Mouse (Mus musculus): ENCODE data around the gene S100a13. TPM values are rescaled to one million over a fixed set of nuclear protein-coding genes. Genes with fewer than 3 reads are reported as not detected.

Gene S100a13
- polyA plus RNA-seq, 1 experiment from 2014 or later: 43.4 TPM

- H3K36me3 ChIP-seq (ENCODE audit: insufficient read depth, low read length): no peaks in the 10 kb centered on the region
- peak overlapping the region; percentile 30 for H3K4me3 ChIP-seq (ENCODE audit: low read length)
- H3K27me3 ChIP-seq (ENCODE audit: insufficient read depth, low read length): no peaks in the 10 kb centered on the region
- ATAC-seq (ENCODE audit: low FRiP score, low TSS enrichment): peak; percentile 29; the same call in 1 of the 2 replicates
- 27% methylated on average over 4 of the region's 4 CpGs for WGBS
- H3K9ac ChIP-seq (replicated peaks; ENCODE audit: low read length): peak overlapping the region; percentile 63
- peaks cover 36% of the 10 kb centered on the region for H3K4me1 ChIP-seq (ENCODE audit: insufficient read depth, low read length)
- H3K9me3 ChIP-seq (ENCODE audit: low read length): no peaks in the 10 kb centered on the region
- peak overlapping the region; percentile 78 for H3K27ac ChIP-seq (ENCODE audit: low read length)
- H3K4me2 ChIP-seq (replicated peaks; ENCODE audit: low read depth, low read length): peak overlapping the region; percentile 43
Observed at GRCm38 (mm10) chr3:90540904-90541303, 26.7 kb downstream of the S100a13 start.

GRCm38 (mm10) chr3:90549676-90550420, 35.6 kb downstream of the S100a13 start:
- ATAC-seq (ENCODE audit: low FRiP score, low TSS enrichment): 0 out of 2 replicates have a peak, but pooled peaks have one; percentile 19
- H3K36me3 ChIP-seq (ENCODE audit: insufficient read depth, low read length): no peaks in the 10 kb centered on the region
- H3K4me3 ChIP-seq (ENCODE audit: low read length): no peak overlapping the region
- no peaks in the 10 kb centered on the region for H3K9me3 ChIP-seq (ENCODE audit: low read length)
- no peaks in the 10 kb centered on the region for H3K27me3 ChIP-seq (ENCODE audit: insufficient read depth, low read length)
- H3K27ac ChIP-seq (ENCODE audit: low read length): no peak overlapping the region
- 27% methylated on average over 5 of the region's 5 CpGs for WGBS
- no peak overlapping the region for H3K4me2 ChIP-seq (replicated peaks; ENCODE audit: low read depth, low read length)
- H3K9ac ChIP-seq (replicated peaks; ENCODE audit: low read length): no peak overlapping the region
- H3K4me1 ChIP-seq (ENCODE audit: insufficient read depth, low read length): peaks cover 9% of the 10 kb centered on the region; the same call in 1 of the 2 replicates

- Histone ChIP-seq H3K27ac (ENCODE audit: low read length) (no peak overlapping the region), H3K4me2 (replicated peaks; ENCODE audit: low read depth, low read length) (no peak overlapping the region), H3K36me3 (ENCODE audit: insufficient read depth, low read length) (no peaks in the 10 kb centered on the region), H3K9ac (replicated peaks; ENCODE audit: low read length) (no peak overlapping the region), H3K4me3 (ENCODE audit: low read length) (no peak overlapping the region), H3K9me3 (ENCODE audit: low read length) (no peaks in the 10 kb centered on the region), H3K27me3 (ENCODE audit: insufficient read depth, low read length) (no peaks in the 10 kb centered on the region), H3K4me1 (ENCODE audit: insufficient read depth, low read length) (peaks cover 9% of the 10 kb centered on the region; the same call in 1 of the 2 replicates)
- 74% methylated on average over 2 of the region's 2 CpGs for WGBS
- ATAC-seq (ENCODE audit: low FRiP score, low TSS enrichment): no peak
Observed at GRCm38 (mm10) chr3:90550421-90550790, 36.2 kb downstream of the S100a13 start.

- Histone ChIP-seq H3K27me3 (ENCODE audit: insufficient read depth, low read length) (no peaks in the 10 kb centered on the region), H3K9me3 (ENCODE audit: low read length) (no peaks in the 10 kb centered on the region), H3K27ac (ENCODE audit: low read length) (no peak overlapping the region), H3K4me2 (replicated peaks; ENCODE audit: low read depth, low read length) (no peak overlapping the region), H3K4me1 (ENCODE audit: insufficient read depth, low read length) (peaks cover 9% of the 10 kb centered on the region; the same call in 1 of the 2 replicates), H3K36me3 (ENCODE audit: insufficient read depth, low read length) (no peaks in the 10 kb centered on the region), H3K9ac (replicated peaks; ENCODE audit: low read length) (no peak overlapping the region), H3K4me3 (ENCODE audit: low read length) (no peak overlapping the region)
- 65% methylated on average over 2 of the region's 2 CpGs for WGBS
- no peak for ATAC-seq (ENCODE audit: low FRiP score, low TSS enrichment)
Observed at GRCm38 (mm10) chr3:90552231-90552630, 38.0 kb downstream of the S100a13 start.

- Histone ChIP-seq H3K27me3 (ENCODE audit: insufficient read depth, low read length) (no peaks in the 10 kb centered on the region), H3K9ac (replicated peaks; ENCODE audit: low read length) (no peak overlapping the region), H3K4me1 (ENCODE audit: insufficient read depth, low read length) (no peaks in the 10 kb centered on the region), H3K27ac (ENCODE audit: low read length) (no peak overlapping the region), H3K4me3 (ENCODE audit: low read length) (no peak overlapping the region), H3K9me3 (ENCODE audit: low read length) (no peaks in the 10 kb centered on the region), H3K4me2 (replicated peaks; ENCODE audit: low read depth, low read length) (no peak overlapping the region), H3K36me3 (ENCODE audit: insufficient read depth, low read length) (no peaks in the 10 kb centered on the region)
- 70% methylated on average over 5 of the region's 5 CpGs for whole genome bisulfite sequencing
- no peak for ATAC-seq (ENCODE audit: low FRiP score, low TSS enrichment)
Observed at GRCm38 (mm10) chr3:90555954-90556353, 41.7 kb downstream of the S100a13 start.

GRCm38 (mm10) chr3:90560008-90560628, 45.9 kb downstream of the S100a13 start, which contains the start of gene S100a3:
TSS of gene S100a3 (plus strand) at chr3:90560578.
- Histone ChIP-seq H3K4me1 (ENCODE audit: insufficient read depth, low read length) (no peaks in the 10 kb centered on the region), H3K9ac (replicated peaks; ENCODE audit: low read length) (no peak within 1 kb of the TSS), H3K9me3 (ENCODE audit: low read length) (no peaks in the 10 kb centered on the region), H3K4me2 (replicated peaks; ENCODE audit: low read depth, low read length) (no peak within 1 kb of the TSS), H3K27me3 (ENCODE audit: insufficient read depth, low read length) (no peaks in the 10 kb centered on the region), H3K36me3 (ENCODE audit: insufficient read depth, low read length) (no peaks in the 10 kb centered on the region), H3K4me3 (ENCODE audit: low read length) (no peak within 1 kb of the TSS), H3K27ac (ENCODE audit: low read length) (no peak within 1 kb of the TSS)
- no peak for ATAC-seq (ENCODE audit: low FRiP score, low TSS enrichment)
- WGBS: 72% methylated on average over 6 of the region's 6 CpGs

Other genes starting within 250 kb of the S100a13 start
- 3.7 and 4.7 TPM in 2 replicates for gene Dennd4b, start 249.2 kb upstream of the S100a13 start, polyA plus RNA-seq (2015; fragmentation: Nextera tagmentation; extraction: Ambion mirVana)
- 11.3 and 15.4 TPM in 2 replicates for gene Gatad2b, start 221.3 kb upstream of the S100a13 start, polyA plus RNA-seq (2015; fragmentation: Nextera tagmentation; extraction: Ambion mirVana)
- 15.7 and 18.3 TPM in 2 replicates for gene Slc27a3, start 124.5 kb upstream of the S100a13 start, polyA plus RNA-seq (2015; fragmentation: Nextera tagmentation; extraction: Ambion mirVana)
- 32.7 and 33.3 TPM in 2 replicates for gene Ints3, start 80.8 kb upstream of the S100a13 start, polyA plus RNA-seq (2015; fragmentation: Nextera tagmentation; extraction: Ambion mirVana)
- 20.0 and 20.5 TPM in 2 replicates for gene Npr1, start 48.6 kb upstream of the S100a13 start, polyA plus RNA-seq (2015; fragmentation: Nextera tagmentation; extraction: Ambion mirVana)
- gene Ilf2, start 38.3 kb upstream of the S100a13 start, polyA plus RNA-seq (2015; fragmentation: Nextera tagmentation; extraction: Ambion mirVana): 219 and 223 TPM in 2 replicates
- 73.9 and 80.1 TPM in 2 replicates for gene Snapin, start 23.4 kb upstream of the S100a13 start, polyA plus RNA-seq (2015; fragmentation: Nextera tagmentation; extraction: Ambion mirVana)
- 135 and 144 TPM in 2 replicates for gene Chtop, start 4.9 kb upstream of the S100a13 start, polyA plus RNA-seq (2015; fragmentation: Nextera tagmentation; extraction: Ambion mirVana)
- 116 and 122 TPM in 2 replicates for gene S100a1, start within 50 bp of the S100a13 start, polyA plus RNA-seq (2015; fragmentation: Nextera tagmentation; extraction: Ambion mirVana)
- gene S100a14, start 12.4 kb downstream of the S100a13 start, polyA plus RNA-seq (2015; fragmentation: Nextera tagmentation; extraction: Ambion mirVana): 7.5 and 7.9 TPM in 2 replicates
- gene S100a16, start 22.8 kb downstream of the S100a13 start, polyA plus RNA-seq (2015; fragmentation: Nextera tagmentation; extraction: Ambion mirVana): 214 and 232 TPM in 2 replicates
- gene S100a3, start 46.1 kb downstream of the S100a13 start, polyA plus RNA-seq (2015; fragmentation: Nextera tagmentation; extraction: Ambion mirVana): 0.12 and 0.44 TPM in 2 replicates
- not detected in 2 replicates for gene S100a2, start 75.8 kb downstream of the S100a13 start, polyA plus RNA-seq (2015; fragmentation: Nextera tagmentation; extraction: Ambion mirVana)
- not detected in 2 replicates for gene Gm42674, start 87.5 kb downstream of the S100a13 start, polyA plus RNA-seq (2015; fragmentation: Nextera tagmentation; extraction: Ambion mirVana)
- 3.6 and 5.5 TPM in 2 replicates for gene S100a4, start 89.3 kb downstream of the S100a13 start, polyA plus RNA-seq (2015; fragmentation: Nextera tagmentation; extraction: Ambion mirVana)
- gene S100a5, start 94.1 kb downstream of the S100a13 start, polyA plus RNA-seq (2015; fragmentation: Nextera tagmentation; extraction: Ambion mirVana): 0.45 and 0.99 TPM in 2 replicates
- 173 and 181 TPM in 2 replicates for gene S100a6, start 98.4 kb downstream of the S100a13 start, polyA plus RNA-seq (2015; fragmentation: Nextera tagmentation; extraction: Ambion mirVana)
- 0.12 and 0.36 TPM in 2 replicates for gene S100a7a, start 139.6 kb downstream of the S100a13 start, polyA plus RNA-seq (2015; fragmentation: Nextera tagmentation; extraction: Ambion mirVana)
- 13.9 and 22.6 TPM in 2 replicates for gene S100a8, start 154.5 kb downstream of the S100a13 start, polyA plus RNA-seq (2015; fragmentation: Nextera tagmentation; extraction: Ambion mirVana)
- 9.6 and 15.0 TPM in 2 replicates for gene S100a9, start 181.3 kb downstream of the S100a13 start, polyA plus RNA-seq (2015; fragmentation: Nextera tagmentation; extraction: Ambion mirVana)
- not detected in 2 replicates for gene Pglyrp4, start 212.5 kb downstream of the S100a13 start, polyA plus RNA-seq (2015; fragmentation: Nextera tagmentation; extraction: Ambion mirVana)